Mouse (Mus musculus) limb, embryonic 14.5 days (tissue): ENCODE data around the gene Ms4a4a. TPM values are rescaled to one million over a fixed set of nuclear protein-coding genes. Genes with fewer than 3 reads are reported as not detected.

Source experiments
- ATAC-seq: fragments of 200-750 bp; cut with Nextera tagmentation; 2 replicates; pipeline ENCODE4 v1.8.0; 2017; ENCODE audit warnings: low read depth, moderate number of reproducible peaks, moderate TSS enrichment; ENCODE audit not compliant: low FRiP score
- DNase-seq: peaks from one replicate; pipeline ENCODE4 v3.0.0-alpha.2; 2015; ENCODE audit warnings: low spot score
- H3K27ac ChIP-seq: fragments of 300-500 bp; sonication (generic); replicated peaks from 2 replicates; pipeline ENCODE4 v1.5.1; 2014; ENCODE audit warnings: low read depth, mild to moderate bottlenecking, low read length, moderate library complexity, mixed read lengths
- H3K27me3 ChIP-seq: fragments of 300-500 bp; sonication (generic); 2 replicates; pipeline ENCODE4 v1.6.1; 2014; ENCODE audit warnings: low read length, mixed read lengths; ENCODE audit not compliant: control insufficient read depth, insufficient read depth
- H3K36me3 ChIP-seq: fragments of 300-500 bp; sonication (generic); 2 replicates; pipeline ENCODE4 v1.6.1; 2014; ENCODE audit warnings: mild to moderate bottlenecking, low read length, moderate library complexity, mixed read lengths; ENCODE audit not compliant: control insufficient read depth, insufficient read depth
- H3K4me1 ChIP-seq: fragments of 300-500 bp; sonication (generic); 2 replicates; pipeline ENCODE4 v1.6.1; 2014; ENCODE audit warnings: antibody characterized with exemption, low read length, mixed read lengths; ENCODE audit not compliant: control insufficient read depth, insufficient read depth
- H3K4me2 ChIP-seq: fragments of 300-500 bp; sonication (generic); replicated peaks from 2 replicates; pipeline ENCODE4 v1.6.1; 2014; ENCODE audit warnings: low read depth, mild to moderate bottlenecking, low read length, moderate library complexity; ENCODE audit not compliant: severe bottlenecking
- H3K4me3 ChIP-seq: fragments of 300-500 bp; sonication (generic); replicated peaks from 2 replicates; pipeline ENCODE4 v1.5.1; 2014; ENCODE audit warnings: low read length
- H3K9ac ChIP-seq: fragments of 300-500 bp; sonication (generic); 2 replicates; pipeline ENCODE4 v1.6.1; 2014; ENCODE audit warnings: mild to moderate bottlenecking, low read depth, low read length, moderate library complexity; ENCODE audit not compliant: severe bottlenecking
- H3K9me3 ChIP-seq: fragments of 300-500 bp; sonication (generic); 2 replicates; pipeline ENCODE4 v1.6.1; 2016; ENCODE audit warnings: low read length; ENCODE audit not compliant: control insufficient read depth
- POLR2A ChIP-seq: fragments of 200-500 bp; IDR thresholded peaks from 2 replicates; pipeline ENCODE4 v1.8.0; 2012; ENCODE audit warnings: inconsistent platforms, mild to moderate bottlenecking, moderate library complexity, borderline replicate concordance; ENCODE audit not compliant: insufficient read depth, insufficient read length; ENCODE audit errors: extremely low read depth
- WGBS: fragments of 180-500 bp; shearing (Covaris S2); extraction: QIAGEN DNeasy Blood & Tissue Kit; methylation state at CpG from one replicate; pipeline ENCODE4 v1.1.7; 2014; 5-methylcytosine and 5-hydroxymethylcytosine counted together
- polyA plus RNA-seq, 2 experiments: library from polyadenylated mRNA; depleted of rRNA in 1 of 2; stranded (reverse) in 1 of 2; unstranded in 1 of 2; fragments of >200 nt; fragmentation: Nextera tagmentation in 1 of 2; extraction: Ambion mirVana in 1 of 2; gene quantifications; 2 replicates each; pipeline versions ENCODE4 v1.2.1 to v1.2.3; 2012 to 2014

The Ms4a4a gene
- polyA plus RNA-seq (2012; rRNA removed): 1.2 and 1.9 TPM in 2 replicates
- polyA plus RNA-seq (2014; fragmentation: Nextera tagmentation; extraction: Ambion mirVana): 3.3 and 4.4 TPM in 2 replicates

DNA sequence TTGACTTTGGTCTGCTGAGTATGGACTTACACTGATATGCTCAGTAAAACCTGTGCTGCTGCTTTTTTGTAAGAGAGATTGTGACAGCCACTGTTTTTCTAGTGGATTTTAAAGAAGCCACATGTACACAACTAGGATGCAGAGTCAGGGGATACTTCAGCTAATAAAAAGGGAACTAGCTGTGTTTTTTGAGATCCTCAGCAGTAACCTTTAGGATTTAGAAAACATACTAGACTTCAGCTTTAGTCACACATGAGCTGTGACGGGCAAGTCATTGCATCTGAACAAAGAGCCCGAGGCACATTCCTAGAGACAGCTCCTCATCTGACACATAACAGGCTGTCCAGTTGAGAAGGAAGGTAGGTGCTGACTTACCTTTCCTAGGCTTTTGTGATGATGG, at the start of gene Ms4a4a:
Gene Ms4a4a (plus strand): TSS at position 251 of the 400 bp plus-strand sequence.
- Histone ChIP-seq H3K27ac (no peak within 1 kb of the TSS), H3K4me3 (no peak within 1 kb of the TSS), H3K9ac (no peak within 1 kb of the TSS), H3K27me3 (no peaks in the 10 kb centered on the region), H3K36me3 (no peaks in the 10 kb centered on the region), H3K9me3 (no peaks in the 10 kb centered on the region), H3K4me2 (no peak within 1 kb of the TSS), H3K4me1 (no peaks in the 10 kb centered on the region)
- TF ChIP-seq POLR2A: no peak
- ATAC-seq: no peak
- 85% methylated on average over 2 of the region's 2 CpGs for WGBS
- DNase-seq: no peak

DNA sequence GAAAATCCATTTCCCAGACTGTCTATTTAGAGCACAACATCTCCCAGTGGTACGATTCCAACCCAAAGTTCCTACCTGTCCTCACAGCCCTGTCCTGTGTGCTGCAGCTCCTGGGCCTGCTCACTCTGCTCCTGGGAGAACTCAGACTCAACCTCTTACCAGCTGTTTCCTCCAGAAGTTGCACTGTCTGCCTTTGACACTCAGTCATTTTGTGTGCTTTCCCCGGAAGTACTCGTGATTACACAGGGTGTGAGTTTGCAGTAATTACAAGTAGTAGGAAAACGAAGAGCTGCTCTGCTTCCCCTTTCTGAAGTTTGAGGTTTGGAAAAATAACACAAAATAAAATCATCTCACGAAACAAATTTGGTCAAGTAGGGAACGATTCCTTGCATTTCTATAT, 39.4 kb upstream of the Ms4a4a start, which contains the start of gene Ms4a7:
Gene Ms4a7 (minus strand): TSS at position 215 of the 400 bp plus-strand sequence.
- Histone ChIP-seq H3K9ac (no peak within 1 kb of the TSS), H3K36me3 (no peaks in the 10 kb centered on the region), H3K9me3 (no peaks in the 10 kb centered on the region), H3K4me3 (no peak within 1 kb of the TSS), H3K4me1 (no peaks in the 10 kb centered on the region), H3K27me3 (no peaks in the 10 kb centered on the region), H3K4me2 (no peak within 1 kb of the TSS), H3K27ac (no peak within 1 kb of the TSS)
- ATAC-seq (no peak), DNase-seq (no peak)
- TF ChIP-seq POLR2A: no peak
- 78% methylated on average over 6 of the region's 6 CpGs for WGBS

DNA sequence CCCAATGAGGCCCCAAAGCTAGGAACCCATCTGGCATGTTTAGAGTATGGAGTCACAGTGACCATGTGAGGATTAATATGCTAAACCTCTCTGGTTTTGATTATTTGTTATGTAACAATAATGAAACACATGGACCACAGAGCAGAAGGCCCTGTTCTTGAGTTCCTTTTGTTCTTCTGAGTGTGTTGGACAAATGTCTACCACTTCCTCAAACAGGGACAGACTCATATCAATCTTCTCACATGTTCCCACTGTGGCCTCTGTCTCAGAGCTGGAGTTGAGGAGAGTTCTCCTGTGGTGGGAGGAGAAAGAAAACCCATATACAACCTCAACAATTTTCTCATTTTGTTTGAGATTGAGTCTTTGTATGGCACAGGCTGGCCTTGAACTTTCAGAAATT, 32.2 kb upstream of the Ms4a4a start:
- ATAC-seq (no peak), DNase-seq (no peak)
- Histone ChIP-seq H3K9me3 (no peaks in the 10 kb centered on the region), H3K36me3 (no peaks in the 10 kb centered on the region), H3K4me2 (no peak overlapping the region), H3K27me3 (no peaks in the 10 kb centered on the region), H3K4me1 (no peaks in the 10 kb centered on the region), H3K27ac (no peak overlapping the region), H3K4me3 (no peak overlapping the region), H3K9ac (no peak overlapping the region)
- no peak for TF ChIP-seq POLR2A

DNA sequence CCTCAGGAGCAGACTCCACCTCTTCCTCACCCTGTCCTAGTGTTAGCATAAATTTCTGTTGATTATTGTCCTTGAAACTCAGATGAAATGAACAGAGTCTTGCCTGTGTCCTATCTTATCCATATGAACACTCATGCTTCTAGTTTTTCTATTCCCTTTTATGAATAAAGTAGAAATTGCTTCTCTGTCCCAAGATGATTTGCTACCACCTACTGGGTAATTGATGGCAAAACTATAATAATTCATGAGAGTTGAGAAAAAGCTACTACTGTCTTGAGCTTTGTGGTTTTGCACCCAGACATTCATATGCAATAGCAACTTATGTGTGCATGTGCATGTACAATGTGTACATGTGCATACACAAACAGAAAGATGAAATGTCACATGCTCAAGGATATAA, 31.3 kb upstream of the Ms4a4a start:
- Histone ChIP-seq H3K4me2 (no peak overlapping the region), H3K9ac (no peak overlapping the region), H3K36me3 (no peaks in the 10 kb centered on the region), H3K4me1 (no peaks in the 10 kb centered on the region), H3K27me3 (no peaks in the 10 kb centered on the region), H3K9me3 (no peaks in the 10 kb centered on the region), H3K4me3 (no peak overlapping the region), H3K27ac (no peak overlapping the region)
- no peak for ATAC-seq
- no peak for TF ChIP-seq POLR2A
- DNase-seq: no peak

DNA sequence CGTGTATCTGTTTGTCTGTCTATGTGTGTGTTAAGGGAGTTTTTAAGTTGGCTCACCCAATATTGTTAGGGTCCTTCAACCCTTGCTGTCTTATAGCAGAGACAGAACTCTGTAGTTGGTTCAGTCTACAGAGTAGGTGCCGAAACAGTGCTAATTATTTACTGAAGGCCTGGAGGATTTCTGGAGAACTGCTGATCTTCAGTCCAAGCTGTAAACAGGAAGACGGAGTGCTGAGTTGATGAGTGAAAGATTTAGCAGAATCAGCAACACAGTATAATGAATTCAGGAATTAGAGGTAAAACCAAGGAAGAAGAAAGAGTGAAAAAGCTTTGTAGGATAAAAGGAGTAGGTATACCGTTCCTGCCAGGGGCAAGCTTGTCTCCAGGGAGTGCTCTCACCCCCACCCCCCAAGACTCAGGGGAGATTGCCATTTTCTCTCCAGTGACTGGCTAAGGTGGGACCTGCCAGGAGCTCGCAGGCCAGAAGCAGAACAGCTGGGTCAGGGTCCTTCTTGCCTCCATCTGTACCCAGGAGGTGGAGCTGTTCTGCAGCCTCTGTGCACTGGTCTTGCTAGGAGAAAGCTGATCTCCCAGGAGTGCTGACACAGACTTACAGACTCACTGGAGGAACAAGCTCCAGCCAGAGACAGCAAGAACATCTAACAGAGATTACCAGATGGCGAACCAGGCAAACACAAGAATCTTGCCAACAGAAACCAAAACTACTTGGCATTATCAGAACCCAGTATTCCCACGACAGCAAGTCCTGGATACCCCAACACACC, 25.4 kb upstream of the Ms4a4a start:
- WGBS: 56% methylated on average over 7 of the region's 7 CpGs
- ATAC-seq (no peak), DNase-seq (no peak)
- no peaks in the 10 kb centered on the region for H3K9me3 ChIP-seq
- no peak overlapping the region for H3K4me3 ChIP-seq
- H3K36me3 ChIP-seq: no peaks in the 10 kb centered on the region
- TF ChIP-seq POLR2A: no peak
- no peaks in the 10 kb centered on the region for H3K4me1 ChIP-seq
- H3K9ac ChIP-seq: no peak overlapping the region
- H3K4me2 ChIP-seq: no peak overlapping the region
- H3K27ac ChIP-seq: no peak overlapping the region
- no peaks in the 10 kb centered on the region for H3K27me3 ChIP-seq
